Mouse (Mus musculus) small intestine, adult 2 months (tissue): ENCODE data around the gene Spg11.

Experiments used
- CTCF ChIP-seq: fragments of 200-500 bp; IDR thresholded peaks from 2 replicates; pipeline ENCODE4 v1.5.1; 2012; ENCODE audit warnings: low read depth, mild to moderate bottlenecking, control low read depth, inconsistent platforms, low read length, moderate library complexity, mixed read lengths; ENCODE audit not compliant: insufficient replicate concordance, insufficient read length; ENCODE audit errors: extremely low read depth
- POLR2A ChIP-seq: fragments of 200-500 bp; IDR thresholded peaks from 2 replicates; pipeline ENCODE4 v1.6.1; 2012; ENCODE audit warnings: low read depth, mild to moderate bottlenecking, control low read depth, inconsistent platforms, low read length, moderate library complexity

DNA sequence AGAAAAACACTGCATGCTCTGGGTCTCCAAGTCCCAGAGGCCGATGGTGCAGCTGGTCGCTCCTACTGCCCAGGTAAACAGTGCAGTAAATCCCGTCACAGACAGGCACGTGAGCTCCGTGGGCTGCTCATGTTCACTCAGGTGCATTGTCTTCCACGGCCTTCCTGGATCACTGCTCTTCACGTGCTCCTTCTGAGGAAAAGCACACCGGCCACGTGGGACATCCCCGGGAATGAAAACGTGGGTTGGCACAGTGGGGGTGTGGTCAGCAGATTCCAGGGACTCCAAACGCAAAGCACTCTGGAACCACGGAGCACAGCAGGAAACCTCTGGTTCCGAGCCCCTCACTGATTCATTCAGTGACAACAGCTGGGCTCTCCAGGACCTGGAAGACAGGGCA, 10.1 kb downstream of the Spg11 start:
- TF ChIP-seq POLR2A (no peak), CTCF (no peak)
